Mouse (Mus musculus): Measurements from ENCODE around the gene C1qtnf6. TPM values are rescaled to one million over a fixed set of nuclear protein-coding genes. Genes with fewer than 3 reads are reported as not detected.

The C1qtnf6 gene
- total RNA-seq (2012; rRNA removed) (4.1 and 6.3 TPM in 2 replicates), total RNA-seq (2014; rRNA removed) (5.0 and 5.7 TPM in 2 replicates), polyA plus RNA-seq (2012; ENCODE audit: insufficient read length, low read depth) (27.7 and 28.1 TPM in 2 replicates)

GRCm38 (mm10) chr15:78530671-78531450, at the start of gene C1qtnf6:
Gene C1qtnf6, minus strand, starts transcription at chr15:78531416.
- no peaks in the 10 kb centered on the region for H3K9me3 ChIP-seq (replicated peaks; ENCODE audit: low read length)
- no peak for DNase-seq (ENCODE audit: extremely low read depth)
- H3K27me3 ChIP-seq (replicated peaks), result no peaks in the 10 kb centered on the region
- dilution Hi-C loops (cut with MboI; ENCODE audit: extremely low pct_ligation_motif_present, extremely low pct_unique_long_range_greater_than_20kb, low sequenced_read_pairs), result no loop called here
- peak within 1 kb of the TSS; percentile 29; the same call in 1 of the 2 replicates for H3K9ac ChIP-seq (ENCODE audit: insufficient read depth, low read depth)
- H3K4me2 ChIP-seq (ENCODE audit: insufficient read depth, low read depth, poor library complexity, severe bottlenecking), result peak within 1 kb of the TSS; percentile 40; the same call in 1 of the 2 replicates
- H3K4me1 ChIP-seq (ENCODE audit: control insufficient read depth in 1 of 2, insufficient read depth in 2 of 2), result peaks cover 27 to 53% of the 10 kb centered on the region in 2 experiments
- H3K79me2 ChIP-seq (replicated peaks; ENCODE audit: control insufficient read depth, extremely low read depth, insufficient read depth, poor library complexity, severe bottlenecking), result no peaks in the 10 kb centered on the region
- H3K27ac ChIP-seq (ENCODE audit: insufficient read depth, low read depth), result no peak within 1 kb of the TSS
- peaks cover 0 to 14% of the 10 kb centered on the region in 2 experiments for H3K36me3 ChIP-seq (replicated peaks in 1 of 2; ENCODE audit: control insufficient read depth in 1 of 2, insufficient read depth in 1 of 2, low read length in 1 of 2)
- peak within 1 kb of the TSS; percentile 23 to 44 (median 41) for H3K4me3 ChIP-seq (replicated peaks in 1 of 3; ENCODE audit: low read depth in 2 of 3, low read length in 2 of 3, poor library complexity in 1 of 3)
- in situ Hi-C loops (cut with MboI; ENCODE audit: low pct_ligation_motif_present, low pct_unique_long_range_greater_than_20kb, low sequenced_read_pairs), result loop anchor here (10.0 to 25.0 kb wide), 4 partner anchors 86 to 569 kb away; partner anchors contain the start of genes Eif3d and Foxred2
- no peak for TF ChIP-seq ETS1 (conservative IDR thresholded peaks at IDR 0.05; ENCODE audit: low read depth, low read length)
- TF ChIP-seq MYC (IDR thresholded peaks at IDR 0.05; ENCODE audit: low read depth, low read length), result no peak
- no peak for TF ChIP-seq RAD21 (IDR thresholded peaks at IDR 0.05; ENCODE audit: low read depth, low read length)
- TF ChIP-seq ZMIZ1 (IDR thresholded peaks at IDR 0.05; ENCODE audit: low read depth, low read length), result no peak
- TF ChIP-seq JUND (conservative IDR thresholded peaks at IDR 0.05; ENCODE audit: low read depth, low read length), result no peak
- TF ChIP-seq PAX5 (IDR thresholded peaks at IDR 0.05; ENCODE audit: low read length), result no peak
- TF ChIP-seq USF2 (conservative IDR thresholded peaks at IDR 0.05; ENCODE audit: low read depth, low read length), result no peak
- TF ChIP-seq E2F4 (IDR thresholded peaks at IDR 0.05; ENCODE audit: insufficient replicate concordance, low read depth, low read length), result no peak
- no peak for TF ChIP-seq GABPA (IDR thresholded peaks at IDR 0.05; ENCODE audit: insufficient replicate concordance, low read depth, low read length)
- no peak for TF ChIP-seq POLR2A (IDR thresholded peaks at IDR 0.05; ENCODE audit: low read depth, low read length)
- TF ChIP-seq MAX (IDR thresholded peaks at IDR 0.05; ENCODE audit: low read length), result no peak
- TF ChIP-seq ZKSCAN1 (IDR thresholded peaks at IDR 0.05; ENCODE audit: borderline replicate concordance, low read depth, low read length), result no peak
- TF ChIP-seq KAT2A (IDR thresholded peaks at IDR 0.05; ENCODE audit: insufficient replicate concordance, low read length), result no peak
- no peak for TF ChIP-seq CHD2 (IDR thresholded peaks at IDR 0.05; ENCODE audit: low read length)
- TF ChIP-seq ZC3H11A (IDR thresholded peaks at IDR 0.05; ENCODE audit: low read depth, low read length), result no peak
- TF ChIP-seq IRF4 (IDR thresholded peaks at IDR 0.05; ENCODE audit: low read depth, low read length), result no peak
- no peak for TF ChIP-seq CTCF (conservative IDR thresholded peaks at IDR 0.05 in 1 of 2, IDR thresholded peaks at IDR 0.05 in 1 of 2; ENCODE audit: low read depth in 2 of 2, low read length in 2 of 2)
- TF ChIP-seq TBP (conservative IDR thresholded peaks at IDR 0.05; ENCODE audit: low read depth, low read length), result no peak
- TF ChIP-seq ELF1 (IDR thresholded peaks at IDR 0.05; ENCODE audit: low read depth, low read length), result no peak
- no peak for TF ChIP-seq TCF12 (IDR thresholded peaks at IDR 0.05; ENCODE audit: low read depth, low read length)

Measured in CH12.LX (cell line).